Mouse (Mus musculus): ENCODE measurements around the gene Gbp7. TPM values are rescaled to one million over a fixed set of nuclear protein-coding genes. Genes with fewer than 3 reads are reported as not detected.

The Gbp7 gene
- total and polyA plus RNA-seq, 3 experiments: 1.9 to 3.9 TPM; not detected in 1

DNA sequence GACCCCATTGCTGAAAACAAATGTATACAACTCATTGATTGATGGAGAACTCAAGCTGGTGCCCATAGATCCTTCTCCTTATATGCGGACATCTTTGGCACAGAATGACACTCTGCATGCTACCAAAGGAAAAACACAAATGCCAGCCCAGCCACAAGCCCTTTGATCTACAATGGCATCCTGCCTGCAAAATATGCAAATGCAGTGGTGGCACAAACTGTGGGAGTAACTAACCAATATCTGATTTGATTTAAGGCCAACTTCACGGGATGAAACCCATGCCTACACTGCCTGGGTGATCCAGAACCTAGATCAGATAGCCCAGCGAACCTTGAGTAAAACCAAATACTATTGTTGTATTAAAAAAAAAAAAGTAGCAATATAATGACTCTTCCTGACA, 16.5 kb downstream of the Gbp7 start (continued):
- no peak for TF ChIP-seq MAX (IDR thresholded peaks at IDR 0.05; ENCODE audit: low read length)

DNA sequence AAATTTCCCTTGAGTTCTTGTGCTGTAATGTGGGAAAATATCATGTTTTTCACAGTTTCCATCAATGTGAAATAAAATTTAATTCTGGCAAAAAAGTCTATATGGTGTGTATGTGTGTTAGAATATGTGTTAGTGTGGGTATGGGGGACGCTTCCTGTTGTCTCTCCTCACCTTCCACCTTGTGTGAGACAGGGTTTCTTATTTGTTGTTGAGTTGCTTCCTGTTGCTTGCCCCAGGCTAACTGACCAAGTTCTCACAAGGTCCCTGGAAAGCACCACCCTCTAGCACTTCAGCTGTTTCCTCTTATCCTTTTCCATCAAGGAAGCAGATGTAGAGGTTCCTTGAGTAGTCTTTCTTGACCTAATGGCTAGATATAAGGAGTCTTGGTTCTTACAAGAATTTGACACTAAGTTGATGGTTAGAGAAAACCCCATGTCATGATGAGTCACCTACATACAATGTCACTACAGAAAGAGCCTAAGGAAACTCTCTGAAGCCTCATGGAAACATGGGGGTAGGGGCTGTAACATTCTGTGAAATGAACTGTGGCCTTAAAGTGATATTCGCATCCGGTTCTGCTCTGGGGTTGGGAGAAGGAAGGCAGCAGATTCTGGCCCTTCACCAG, 20.0 kb downstream of the Gbp7 start:
- DNase-seq (ENCODE audit: low read depth, low spot score): no peak
- Histone ChIP-seq H3K79me2 (ENCODE audit: control insufficient read depth, insufficient read depth, low read length, poor library complexity) (no peaks in the 10 kb centered on the region), H3K36me3 (ENCODE audit: control insufficient read depth in 1 of 2, insufficient read depth in 2 of 2, low read length in 2 of 2) (no peaks in the 10 kb centered on the region), H3K9ac (ENCODE audit: control insufficient read depth, low read depth, low read length, poor library complexity, severe bottlenecking) (no peak overlapping the region), H3K27me3 (ENCODE audit: control insufficient read depth in 1 of 2, insufficient read depth in 2 of 2, low read length in 2 of 2) (no peaks in the 10 kb centered on the region), H3K4me1 (ENCODE audit: control insufficient read depth in 1 of 2, insufficient read depth in 2 of 2, low read length in 2 of 2) (no peaks in the 10 kb centered on the region), H3K9me3 (replicated peaks; ENCODE audit: insufficient read depth, low read length) (no peaks in the 10 kb centered on the region), H3K27ac (ENCODE audit: control insufficient read depth, low read depth, low read length) (no peak overlapping the region), H3K4me3 (ENCODE audit: control insufficient read depth in 1 of 2, insufficient read depth in 1 of 2, low read depth in 2 of 2, low read length in 2 of 2) (no peak overlapping the region)
- TF ChIP-seq MYB (IDR thresholded peaks at IDR 0.05; ENCODE audit: low read depth, low read length) (no peak), GABPA (IDR thresholded peaks at IDR 0.05; ENCODE audit: low read depth, low read length) (no peak), ETS1 (IDR thresholded peaks at IDR 0.05; ENCODE audit: low read depth, low read length) (no peak), KAT2A (conservative IDR thresholded peaks at IDR 0.05; ENCODE audit: low read depth, low read length) (no peak), POLR2AphosphoS5 (IDR thresholded peaks at IDR 0.05; ENCODE audit: borderline replicate concordance, low read depth, low read length) (no peak), UBTF (IDR thresholded peaks at IDR 0.05; ENCODE audit: borderline replicate concordance, insufficient read depth, low read depth, low read length) (no peak), ELF1 (IDR thresholded peaks at IDR 0.05; ENCODE audit: low read depth, low read length) (no peak), CHD2 (IDR thresholded peaks at IDR 0.05; ENCODE audit: low read length) (no peak)

DNA sequence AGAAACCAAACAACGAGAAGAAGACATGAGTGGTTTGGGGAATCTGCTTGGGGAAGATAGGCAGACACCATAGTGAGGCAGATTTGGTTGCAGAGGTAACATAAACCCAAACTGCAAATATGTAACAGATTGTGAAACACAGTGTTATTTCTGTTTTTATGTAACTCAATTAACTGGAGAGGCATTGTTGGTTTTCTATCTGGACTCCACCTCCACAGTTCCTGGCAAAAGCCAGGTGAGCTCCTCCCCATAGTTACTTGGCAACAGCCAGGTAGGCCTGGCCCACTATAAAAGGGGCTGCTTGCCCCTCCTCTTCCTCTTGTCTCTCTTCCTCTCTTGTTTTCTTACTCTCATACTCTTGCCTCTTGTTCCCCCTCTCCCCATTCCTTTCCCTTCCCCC, 24.5 kb downstream of the Gbp7 start:
- Histone ChIP-seq H3K36me3 (ENCODE audit: control insufficient read depth in 1 of 2, insufficient read depth in 2 of 2, low read length in 2 of 2) (no peaks in the 10 kb centered on the region), H3K9ac (ENCODE audit: control insufficient read depth, low read depth, low read length, poor library complexity, severe bottlenecking) (no peak overlapping the region), H3K27ac (ENCODE audit: control insufficient read depth, low read depth, low read length) (no peak overlapping the region), H3K79me2 (ENCODE audit: control insufficient read depth, insufficient read depth, low read length, poor library complexity) (no peaks in the 10 kb centered on the region), H3K9me3 (replicated peaks; ENCODE audit: insufficient read depth, low read length) (no peaks in the 10 kb centered on the region), H3K4me3 (ENCODE audit: control insufficient read depth in 1 of 2, insufficient read depth in 1 of 2, low read depth in 2 of 2, low read length in 2 of 2) (no peak overlapping the region), H3K27me3 (ENCODE audit: control insufficient read depth in 1 of 2, insufficient read depth in 2 of 2, low read length in 2 of 2) (no peaks in the 10 kb centered on the region), H3K4me1 (ENCODE audit: control insufficient read depth in 1 of 2, insufficient read depth in 2 of 2, low read length in 2 of 2) (no peaks in the 10 kb centered on the region)
- no peak for DNase-seq (ENCODE audit: low read depth, low spot score)
- TF ChIP-seq SMC3 (IDR thresholded peaks at IDR 0.05; ENCODE audit: low read depth, low read length) (no peak), POLR2AphosphoS5 (IDR thresholded peaks at IDR 0.05; ENCODE audit: borderline replicate concordance, low read depth, low read length) (no peak), MYC (IDR thresholded peaks at IDR 0.05; ENCODE audit: low read depth, low read length) (no peak), GABPA (IDR thresholded peaks at IDR 0.05; ENCODE audit: low read depth, low read length) (no peak), E2F4 (IDR thresholded peaks at IDR 0.05; ENCODE audit: borderline replicate concordance, low read depth, low read length) (no peak), POLR2AphosphoS2 (IDR thresholded peaks at IDR 0.05; ENCODE audit: low read length) (no peak), TCF12 (IDR thresholded peaks at IDR 0.05; ENCODE audit: low read depth, low read length) (no peak), USF1 (IDR thresholded peaks at IDR 0.05; ENCODE audit: low read depth, low read length) (no peak), TBP (IDR thresholded peaks at IDR 0.05; ENCODE audit: low read depth, low read length) (no peak), NRF1 (IDR thresholded peaks at IDR 0.05; ENCODE audit: insufficient read depth, low read depth, low read length, poor library complexity, severe bottlenecking) (no peak), ZMIZ1 (IDR thresholded peaks at IDR 0.05; ENCODE audit: low read depth, low read length) (no peak)

Measured in MEL (cell line).